Mouse (Mus musculus): ENCODE data around the gene Ago4.

- TF ChIP-seq CTCF (IDR thresholded peaks at IDR 0.05; ENCODE audit: control insufficient read depth, insufficient read depth, low read length) (no peak), POLR2A (IDR thresholded peaks at IDR 0.05; ENCODE audit: borderline replicate concordance, control insufficient read depth, low read depth, low read length) (peak; percentile 94)
These were observed 23.8 kb upstream of the Ago4 start, which contains the start of gene Clspn for GRCm38 (mm10) chr4:126556809-126557711.

Measured in bone marrow, adult 2 months (tissue).